Mouse (Mus musculus): ENCODE measurements around the gene Slc2a9.

Gene Slc2a9

DNA sequence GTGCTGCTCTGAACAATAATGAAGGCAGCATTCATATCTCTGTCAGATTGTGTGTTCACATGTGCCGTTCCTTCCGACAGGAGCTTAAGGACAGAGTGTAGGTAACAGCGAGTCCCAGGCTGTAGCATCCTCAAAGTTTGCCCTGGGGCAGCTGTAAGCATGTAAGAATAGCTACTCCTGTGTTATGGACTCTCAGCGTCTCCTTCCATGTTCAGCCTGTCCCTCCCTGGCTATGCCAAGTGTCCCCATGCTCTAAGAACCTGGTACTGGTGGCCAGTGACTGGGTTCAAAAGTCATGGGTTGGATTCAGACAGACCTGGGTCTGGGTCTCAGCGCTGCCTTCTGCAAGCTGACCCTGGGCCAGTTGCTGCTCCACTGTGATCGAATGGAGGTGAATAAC, 32.1 kb downstream of the Slc2a9 start:
- DNase-seq (ENCODE audit: low read depth, low spot score) = no peak

DNA sequence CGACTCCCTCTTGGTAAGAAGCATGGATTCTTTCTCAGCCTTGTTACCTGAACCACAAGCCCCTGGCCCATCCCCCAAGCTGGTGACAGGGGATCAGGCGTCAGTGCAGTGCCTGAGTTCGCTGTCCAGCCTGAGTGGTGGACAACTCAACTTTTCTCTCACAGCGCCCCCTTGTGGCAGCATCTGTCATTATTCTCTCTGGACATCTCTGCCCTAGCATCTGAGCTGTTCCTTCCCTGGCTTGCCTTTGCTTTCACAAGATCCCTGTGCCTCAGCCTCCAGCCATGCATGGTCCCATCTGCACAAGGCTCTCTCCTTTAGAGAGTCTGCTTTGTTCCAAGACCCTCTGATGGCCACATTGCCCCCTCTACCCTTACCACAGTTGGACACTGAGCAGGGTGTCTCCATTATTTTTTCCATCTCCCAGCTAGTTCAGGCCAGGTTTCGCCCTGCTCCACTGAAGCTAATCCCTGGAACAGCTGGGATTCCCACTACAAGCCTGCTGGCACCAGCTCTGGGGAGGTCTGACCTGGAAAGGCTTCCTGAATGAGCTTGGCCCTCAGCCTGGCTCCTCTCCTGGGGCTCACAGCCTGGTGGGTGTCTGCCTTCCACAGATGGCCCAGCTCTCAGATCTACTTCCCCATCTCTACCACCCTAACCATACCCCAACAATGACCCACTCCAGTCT, 32.9 kb downstream of the Slc2a9 start:
- DNase-seq (ENCODE audit: low read depth, low spot score) = peak; percentile 36

DNA sequence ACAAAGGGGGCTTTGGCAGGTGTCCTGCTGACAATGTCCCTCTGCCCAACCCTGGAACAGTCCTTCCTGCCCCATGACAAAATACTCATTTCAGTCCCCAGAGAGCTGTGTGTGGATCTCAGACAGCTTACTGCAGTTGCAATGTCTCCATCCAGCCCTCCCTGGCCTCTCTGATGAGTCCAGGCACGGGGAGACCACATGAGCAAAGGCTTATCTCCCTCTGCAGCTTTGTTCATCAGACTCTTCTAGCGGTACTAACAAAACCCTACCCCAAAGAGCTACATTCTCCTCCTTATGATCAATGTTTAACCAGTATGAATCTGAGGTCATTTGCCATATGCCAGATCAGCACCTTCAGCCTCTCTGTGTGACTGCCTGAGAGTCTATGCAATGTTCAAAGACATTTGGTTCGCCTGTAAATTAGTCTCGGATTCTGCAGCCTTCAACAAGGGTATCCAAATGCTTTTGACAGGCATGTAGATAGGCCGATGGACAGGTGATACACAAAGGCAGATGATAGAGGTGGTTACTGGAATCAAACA, 36.3 kb downstream of the Slc2a9 start:
- no peak for DNase-seq (ENCODE audit: low read depth, low spot score)

DNA sequence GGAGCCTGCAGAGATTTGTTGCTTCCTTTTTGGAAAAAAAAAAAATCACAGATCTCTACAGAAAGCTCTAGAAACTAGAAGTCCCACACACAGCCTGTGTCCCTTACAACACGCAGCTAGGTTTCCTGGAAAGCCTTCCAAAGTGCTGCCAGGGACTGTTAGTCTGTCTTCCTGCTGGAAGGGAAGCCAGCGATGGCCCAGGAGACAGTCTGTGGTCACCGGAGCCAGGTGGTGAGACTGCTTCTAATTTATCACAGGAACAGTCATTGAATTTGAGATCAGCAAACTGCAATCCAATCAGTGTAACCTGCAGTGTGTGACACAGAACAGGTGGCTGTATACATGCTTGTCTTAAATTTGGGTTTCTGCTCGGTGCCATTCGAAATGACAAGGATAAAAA, 41.7 kb downstream of the Slc2a9 start:
- no peak for DNase-seq (ENCODE audit: low read depth, low spot score)

DNA sequence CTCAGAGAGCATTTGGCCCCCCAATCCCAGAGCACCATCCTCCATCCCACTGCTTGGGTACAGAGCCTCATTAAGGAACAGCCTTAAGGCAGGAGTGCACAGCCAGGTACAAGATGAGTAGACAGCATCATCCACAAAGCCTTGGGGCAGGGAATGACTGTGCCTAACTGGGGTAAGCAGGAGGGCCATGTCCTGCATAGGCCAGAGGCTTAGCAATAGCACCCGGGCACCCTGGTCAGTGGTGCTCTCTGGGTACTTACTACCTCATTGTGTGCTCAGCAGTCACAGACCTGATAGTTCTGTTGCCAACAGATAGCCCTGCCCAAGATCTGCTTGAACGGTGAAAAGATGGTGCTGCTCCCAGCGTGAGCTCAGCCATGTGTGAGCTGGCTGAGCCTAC, 52.0 kb downstream of the Slc2a9 start:
- no peak for DNase-seq (ENCODE audit: low read depth, low spot score)

DNA sequence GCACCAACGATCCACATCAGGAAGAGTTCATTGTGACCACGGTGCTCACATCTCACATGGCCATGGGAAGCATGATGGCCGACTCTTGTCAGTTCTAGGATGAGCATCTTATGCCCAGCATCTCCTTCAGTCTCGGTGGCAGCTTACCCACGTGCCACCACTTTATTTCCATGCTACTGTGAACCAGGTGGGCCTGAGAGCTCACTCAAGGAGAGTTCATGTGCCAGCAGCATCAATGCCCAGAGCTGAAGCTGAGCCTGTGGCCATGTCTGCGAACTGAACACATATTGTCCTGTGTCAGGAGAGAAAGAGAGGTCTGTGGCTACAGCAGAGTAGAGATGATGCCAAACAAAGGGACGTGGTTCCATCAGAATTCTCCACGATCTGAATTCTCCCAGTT, 53.3 kb downstream of the Slc2a9 start:
- DNase-seq (ENCODE audit: low read depth, low spot score) = no peak

DNA sequence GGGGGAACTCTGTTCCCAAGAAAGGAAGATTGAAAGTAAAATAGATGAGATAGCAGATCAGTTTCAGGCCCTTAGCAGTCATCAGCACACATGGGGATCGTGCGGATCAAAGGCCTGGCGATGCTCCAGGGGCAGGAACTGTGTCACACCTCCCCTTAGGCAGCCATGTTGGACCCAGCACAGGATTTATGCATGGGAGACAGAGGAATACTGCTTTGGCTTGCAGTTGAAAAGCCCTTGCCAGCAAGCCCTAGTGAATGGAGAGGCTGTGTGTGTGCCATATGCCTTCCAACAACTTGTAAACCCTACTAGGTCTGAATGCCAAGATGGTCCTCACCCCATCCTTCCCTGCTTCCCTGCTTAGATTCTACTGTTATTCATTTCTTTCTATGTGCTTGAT, 54.8 kb downstream of the Slc2a9 start:
- DNase-seq (ENCODE audit: low read depth, low spot score) = no peak

DNA sequence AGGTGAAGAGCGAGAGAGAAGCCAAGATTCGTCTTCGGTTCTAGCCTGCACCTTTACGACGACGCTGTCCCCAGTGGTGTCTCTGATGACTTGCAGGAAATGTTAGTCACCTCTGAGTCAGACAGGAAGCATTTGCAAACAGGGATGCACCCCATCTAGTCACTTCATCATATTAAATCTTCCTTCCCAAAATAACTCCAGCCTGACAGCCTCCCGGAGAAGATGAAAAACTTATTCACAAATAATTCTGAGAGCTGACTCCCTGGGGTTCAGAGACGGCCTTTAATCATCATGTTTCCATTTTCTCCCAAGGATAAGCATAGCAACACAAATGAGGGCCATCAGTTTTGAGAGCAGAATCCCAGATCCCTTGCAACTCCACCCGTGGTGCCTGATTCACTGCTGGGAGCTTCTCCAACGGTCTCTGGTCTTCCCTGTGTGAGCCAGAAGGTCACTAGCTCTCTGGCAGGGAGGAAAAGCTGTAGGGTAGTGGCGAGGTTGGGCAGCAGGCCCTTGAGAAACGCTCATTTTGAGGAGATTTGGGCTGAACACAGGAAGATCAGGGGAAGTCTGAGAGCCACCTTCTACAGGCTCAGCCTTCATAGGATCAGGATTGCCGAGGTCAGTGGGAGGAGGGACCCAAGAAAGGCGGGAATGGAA, 56.5 kb downstream of the Slc2a9 start:
- DNase-seq (ENCODE audit: low read depth, low spot score) = no peak

DNA sequence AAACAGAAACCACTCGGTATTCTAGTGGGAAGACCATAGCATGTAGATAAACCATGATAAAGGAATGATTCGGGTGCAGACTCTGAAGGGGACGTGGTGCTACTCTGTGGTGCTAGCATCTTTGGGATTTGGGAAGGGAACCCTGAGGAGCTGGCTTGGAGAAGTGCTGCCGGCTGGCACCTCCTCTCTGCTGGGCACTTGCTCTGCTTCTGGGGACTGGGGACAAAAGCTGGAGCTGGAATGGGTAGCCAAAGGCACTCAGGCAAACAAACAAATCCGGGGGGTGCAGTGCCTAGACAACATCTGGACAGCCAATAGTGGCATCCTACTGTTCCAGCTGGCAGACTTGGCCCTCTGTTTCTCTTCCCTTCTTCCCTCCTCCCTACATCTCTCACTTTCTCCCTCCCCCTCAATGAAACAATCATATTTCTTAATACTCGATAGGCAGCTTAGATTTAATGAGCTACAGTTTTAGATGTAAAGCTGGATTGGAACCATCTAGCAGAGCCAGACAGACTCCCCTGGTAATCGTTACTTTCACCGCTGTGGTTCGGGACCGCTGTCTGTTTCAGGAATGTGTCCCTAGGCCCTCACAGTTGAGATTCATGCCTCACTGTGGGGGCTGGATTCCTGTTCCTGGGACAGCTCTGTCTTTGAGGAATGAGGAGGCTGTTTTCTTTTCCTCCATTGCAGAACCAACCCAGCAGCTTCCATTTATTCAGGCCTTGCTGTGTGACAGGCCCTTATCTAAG, 61.7 kb downstream of the Slc2a9 start:
- no peak for DNase-seq (ENCODE audit: low read depth, low spot score)

DNA sequence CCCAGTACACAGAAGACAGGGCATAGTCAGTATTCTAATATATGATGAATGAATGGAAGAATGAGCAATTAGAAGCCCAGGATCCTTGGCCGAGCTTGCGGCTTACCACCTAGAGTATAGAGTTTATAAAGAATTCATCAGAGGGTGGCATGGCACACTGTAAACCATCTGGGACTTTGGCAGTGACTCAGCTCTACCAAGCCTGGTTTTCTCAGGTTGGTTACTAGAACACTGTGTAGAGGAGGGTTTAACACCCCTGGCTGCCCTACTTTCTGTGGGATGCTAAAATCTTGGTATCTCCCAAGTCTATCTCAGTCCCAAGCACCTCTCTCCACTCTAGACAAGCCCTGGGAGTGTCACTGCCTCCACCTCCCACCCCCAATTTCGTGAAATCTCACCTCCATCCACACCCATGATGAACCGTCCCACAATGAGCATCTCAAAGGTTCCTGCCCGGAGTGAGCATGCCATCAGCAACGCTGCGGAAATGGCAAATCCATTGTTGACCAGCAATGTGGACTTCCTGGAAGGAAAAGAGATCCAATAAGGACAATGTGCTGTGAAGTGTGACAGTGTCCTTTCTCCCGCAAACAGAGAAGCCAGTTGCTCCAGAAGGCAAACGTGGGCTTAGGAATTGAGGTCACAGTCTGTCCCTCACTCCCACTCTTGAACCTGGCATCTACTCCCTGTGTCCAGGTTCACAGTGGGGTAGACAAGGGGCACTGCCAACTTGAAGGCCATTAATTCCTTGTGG, 62.5 kb downstream of the Slc2a9 start:
- no peak for DNase-seq (ENCODE audit: low read depth, low spot score)

DNA sequence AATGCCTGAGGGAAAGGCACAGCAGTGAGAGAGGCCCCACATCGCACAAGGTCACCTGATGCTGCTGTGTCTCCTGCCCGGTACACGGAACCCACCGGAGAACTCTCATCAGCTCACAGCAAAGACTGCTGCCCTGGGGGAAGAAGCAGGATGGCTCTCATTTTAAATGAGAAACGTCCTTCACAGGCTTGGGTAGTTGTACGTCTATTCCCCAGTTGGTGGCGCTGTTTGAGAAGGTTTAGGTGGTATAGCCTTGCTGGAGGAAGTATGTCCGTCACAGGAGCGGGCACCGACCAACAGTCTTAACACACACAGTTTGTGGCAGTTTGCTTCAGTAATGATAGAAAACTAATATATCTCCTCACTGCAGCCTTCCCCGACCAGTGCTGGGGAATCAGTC, 66.3 kb downstream of the Slc2a9 start:
- DNase-seq (ENCODE audit: low read depth, low spot score) = no peak

DNA sequence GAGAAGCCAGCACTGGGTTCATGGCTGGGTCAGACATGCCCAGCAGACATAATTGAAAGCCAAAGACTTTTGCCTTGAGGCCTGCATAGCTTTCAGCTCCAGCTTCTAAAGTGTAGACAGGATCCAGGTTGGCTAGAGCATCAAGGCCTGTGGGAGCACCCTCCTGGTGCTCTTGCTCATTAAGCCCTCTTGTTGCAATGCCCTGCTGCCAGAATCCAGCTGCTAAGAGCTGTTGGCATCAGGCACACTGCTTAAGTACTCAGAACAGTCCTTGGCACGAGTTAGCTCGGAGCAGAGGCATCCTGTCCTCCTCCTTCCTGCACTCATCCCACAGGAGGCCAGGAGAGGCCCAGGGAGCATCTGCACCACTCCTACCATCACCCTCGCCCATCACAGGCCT, 68.1 kb downstream of the Slc2a9 start:
- DNase-seq (ENCODE audit: low read depth, low spot score) = no peak

DNA sequence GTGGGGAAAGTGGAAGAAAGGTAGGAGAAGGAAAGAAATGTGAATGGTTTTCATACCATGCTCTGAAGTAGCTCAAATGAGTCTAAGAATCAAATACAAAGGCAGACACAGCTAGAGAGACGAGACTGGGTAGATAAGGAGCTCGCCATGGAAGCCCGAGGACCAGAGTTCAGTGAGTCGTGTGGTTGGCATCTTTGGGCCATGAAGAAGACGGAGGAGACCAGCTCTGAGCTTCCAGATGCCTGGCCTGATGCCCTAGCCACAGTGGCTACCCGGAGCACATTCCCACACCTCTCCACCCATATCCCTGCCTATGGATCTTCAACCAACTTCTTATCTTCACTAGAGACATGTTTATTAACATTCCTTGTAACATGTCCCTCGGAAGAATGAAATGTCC, 71.7 kb downstream of the Slc2a9 start:
- no peak for DNase-seq (ENCODE audit: low read depth, low spot score)

DNA sequence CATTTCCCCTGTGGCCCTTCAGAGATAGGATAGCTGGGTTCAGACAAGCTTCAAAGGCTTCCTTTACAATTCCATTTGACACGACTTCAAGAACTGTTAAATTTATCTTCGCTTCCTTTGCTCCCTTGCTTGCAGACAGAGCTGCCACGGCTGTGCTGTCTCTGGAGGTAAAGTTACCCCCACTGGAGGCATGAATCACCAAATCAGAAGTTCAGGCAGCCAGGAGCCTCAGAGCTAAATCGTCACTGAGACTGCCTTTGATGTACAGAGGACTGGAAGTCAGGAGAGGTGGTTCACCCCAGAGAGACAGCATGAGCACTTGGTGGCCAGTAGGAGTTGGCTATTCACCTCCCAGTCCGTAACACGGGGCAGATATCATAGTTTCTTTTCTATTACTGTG, 73.8 kb downstream of the Slc2a9 start:
- DNase-seq (ENCODE audit: low read depth, low spot score) = no peak

DNA sequence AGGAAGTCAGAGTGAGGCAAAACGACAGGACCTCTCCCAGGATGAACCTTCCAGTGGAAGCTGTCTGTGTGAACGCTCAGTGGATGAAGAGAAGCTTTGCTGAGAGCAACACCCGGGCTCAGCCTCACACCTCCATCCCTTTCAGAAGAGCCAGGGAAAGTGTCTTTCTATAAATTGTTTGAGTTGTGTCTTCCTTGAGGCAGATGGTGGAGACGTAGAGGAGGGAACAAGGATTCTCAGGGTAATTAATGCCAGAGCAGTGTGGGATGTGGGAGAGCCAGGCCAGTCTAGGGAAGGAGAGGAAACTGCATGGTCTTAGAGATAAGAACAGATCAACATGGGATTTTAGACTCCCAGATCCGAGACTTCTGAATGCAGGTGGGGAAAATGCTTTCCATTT, 75.2 kb downstream of the Slc2a9 start:
- DNase-seq (ENCODE audit: low read depth, low spot score) = no peak

DNA sequence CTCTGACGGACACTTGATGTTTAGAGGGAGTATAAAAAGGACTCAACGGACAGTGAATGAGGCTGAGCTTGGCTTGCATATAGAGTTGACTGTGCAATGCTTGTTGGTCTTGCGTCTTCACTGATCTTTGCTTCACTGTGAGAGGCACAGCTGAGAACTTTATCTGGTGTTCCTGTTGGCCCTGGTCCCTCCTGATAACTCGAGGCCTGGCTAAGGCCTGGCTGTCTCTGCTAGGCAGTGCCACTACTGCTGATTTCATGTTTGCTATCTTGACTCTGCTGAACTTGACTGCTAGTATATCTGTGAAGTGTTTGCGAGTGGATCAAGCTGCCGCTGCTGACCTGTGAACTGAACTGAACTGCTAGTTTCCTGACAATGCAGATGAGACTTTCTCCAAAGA, 77.4 kb downstream of the Slc2a9 start:
- DNase-seq (ENCODE audit: low read depth, low spot score) = no peak

DNA sequence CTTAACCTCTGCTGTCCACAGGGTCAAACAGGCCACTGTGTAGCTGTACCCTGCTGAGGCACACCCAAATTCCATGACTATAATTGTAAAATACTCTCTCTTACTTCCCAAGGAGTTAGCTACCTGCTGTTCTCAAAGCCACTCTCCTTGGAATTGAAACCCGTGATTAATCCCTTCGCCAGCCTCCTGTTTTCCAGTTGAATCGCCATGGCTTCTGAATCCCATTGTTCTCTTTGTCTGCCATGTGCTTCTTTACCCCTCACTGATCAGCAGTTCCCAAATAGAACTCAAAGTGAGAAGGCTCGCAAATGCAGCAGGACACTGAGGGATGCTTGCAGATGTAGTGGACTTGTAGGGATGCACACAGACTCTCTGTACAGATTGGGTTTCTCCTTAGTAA, 80.5 kb downstream of the Slc2a9 start:
- no peak for DNase-seq (ENCODE audit: low read depth, low spot score)

DNA sequence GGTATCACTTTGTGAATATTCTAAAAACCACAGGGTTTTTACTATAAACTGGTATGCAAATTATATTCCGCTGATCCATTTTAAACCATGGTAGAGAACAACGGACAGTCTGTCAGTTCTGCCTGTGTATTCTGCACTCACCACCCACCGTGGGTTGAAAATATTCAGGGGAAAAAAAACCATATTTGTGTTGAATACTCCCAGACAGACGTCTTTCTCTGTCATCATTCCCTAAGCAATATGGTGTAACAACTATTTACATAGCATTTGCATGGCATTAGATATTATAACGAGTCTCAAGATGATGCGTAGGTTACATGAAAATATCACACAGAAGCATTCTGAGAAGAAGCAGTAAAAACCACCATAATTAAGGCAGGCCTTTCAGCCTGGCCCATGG, 84.1 kb downstream of the Slc2a9 start:
- DNase-seq (ENCODE audit: low read depth, low spot score) = no peak

DNA sequence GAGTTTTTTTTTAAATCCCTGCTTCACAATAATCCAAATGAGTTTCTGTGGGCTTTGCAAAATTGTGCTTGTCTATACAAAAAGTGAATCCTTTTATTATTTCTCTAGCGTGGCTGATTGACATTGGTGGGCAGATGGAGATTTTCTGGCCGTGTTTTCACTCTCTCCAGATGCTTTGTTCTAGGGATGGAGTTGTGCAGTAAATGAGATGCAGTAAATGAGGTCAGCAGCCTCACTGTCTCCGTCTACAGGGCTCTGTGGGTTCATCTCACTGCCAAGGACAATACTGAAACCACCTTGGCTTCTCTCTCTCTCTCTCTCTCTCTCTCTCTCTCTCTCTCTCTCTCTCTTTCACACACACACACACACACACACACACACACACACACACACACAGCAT, 99.3 kb downstream of the Slc2a9 start:
- DNase-seq (ENCODE audit: low read depth, low spot score) = no peak

DNA sequence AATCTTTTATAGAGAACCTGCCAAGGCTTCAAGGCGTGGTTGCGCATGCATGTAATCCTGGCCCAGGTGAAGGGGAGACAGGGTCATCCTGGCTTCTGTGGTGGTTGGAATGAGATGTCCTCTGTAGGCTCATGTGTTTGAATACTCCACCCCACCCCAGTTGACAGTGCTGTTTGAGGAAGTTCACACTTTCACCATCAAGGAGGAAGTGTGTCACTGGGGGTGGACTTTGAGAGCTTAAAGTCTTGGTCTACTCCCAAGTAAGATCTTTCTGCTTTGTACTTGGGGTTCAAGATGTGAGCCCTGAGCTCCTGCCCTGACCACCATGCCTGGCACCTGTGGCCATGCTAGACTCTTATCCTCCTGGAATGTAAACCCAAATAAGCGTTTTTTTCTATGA, 100.7 kb downstream of the Slc2a9 start:
- no peak for DNase-seq (ENCODE audit: low read depth, low spot score)

DNA sequence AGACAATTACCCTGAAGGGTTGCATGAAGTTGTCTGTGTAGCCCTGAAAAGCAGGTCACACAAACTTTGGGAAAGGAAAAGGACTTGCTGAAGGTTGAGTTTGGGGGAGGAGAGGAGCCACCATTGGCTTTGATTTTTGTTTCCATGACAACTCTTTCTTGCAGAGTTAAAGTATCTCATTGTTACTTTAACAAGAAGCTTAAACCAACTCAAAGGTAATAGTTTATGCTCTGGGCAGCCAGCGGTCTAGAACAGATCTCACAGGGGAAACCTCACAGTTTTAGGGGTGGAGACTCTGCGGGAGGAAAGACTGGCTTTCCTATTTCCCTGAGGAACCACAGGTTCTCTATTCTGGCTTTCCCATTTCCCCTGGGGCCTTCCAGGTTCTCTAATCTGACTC, 114.1 kb downstream of the Slc2a9 start:
- DNase-seq (ENCODE audit: low read depth, low spot score) = no peak

DNA sequence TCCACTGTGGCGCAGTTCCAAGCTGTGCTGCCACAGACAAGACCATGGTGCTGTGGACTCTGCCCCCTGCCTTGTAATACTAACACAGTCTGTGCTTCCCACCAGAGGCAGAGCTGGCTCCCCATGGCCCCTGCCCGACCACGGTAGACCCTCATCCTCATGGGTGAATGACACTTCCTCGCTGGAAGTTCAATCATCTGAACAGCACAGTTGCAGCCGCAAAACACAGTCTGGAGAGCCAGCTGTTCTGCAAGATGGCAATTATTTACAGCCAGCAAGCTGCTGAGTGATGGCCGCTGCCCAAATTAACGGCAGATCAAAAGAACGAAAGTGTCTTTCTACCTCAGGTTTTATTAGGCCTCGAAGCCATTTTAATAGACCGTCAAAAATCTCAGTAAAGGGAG, 114.5 kb downstream of the Slc2a9 start:
- no peak for DNase-seq (ENCODE audit: low read depth, low spot score)

Measured in retina, adult 2 months (tissue).